ENCODE assay signal across 7 mouse cellular contexts in the genomic region with DNA sequence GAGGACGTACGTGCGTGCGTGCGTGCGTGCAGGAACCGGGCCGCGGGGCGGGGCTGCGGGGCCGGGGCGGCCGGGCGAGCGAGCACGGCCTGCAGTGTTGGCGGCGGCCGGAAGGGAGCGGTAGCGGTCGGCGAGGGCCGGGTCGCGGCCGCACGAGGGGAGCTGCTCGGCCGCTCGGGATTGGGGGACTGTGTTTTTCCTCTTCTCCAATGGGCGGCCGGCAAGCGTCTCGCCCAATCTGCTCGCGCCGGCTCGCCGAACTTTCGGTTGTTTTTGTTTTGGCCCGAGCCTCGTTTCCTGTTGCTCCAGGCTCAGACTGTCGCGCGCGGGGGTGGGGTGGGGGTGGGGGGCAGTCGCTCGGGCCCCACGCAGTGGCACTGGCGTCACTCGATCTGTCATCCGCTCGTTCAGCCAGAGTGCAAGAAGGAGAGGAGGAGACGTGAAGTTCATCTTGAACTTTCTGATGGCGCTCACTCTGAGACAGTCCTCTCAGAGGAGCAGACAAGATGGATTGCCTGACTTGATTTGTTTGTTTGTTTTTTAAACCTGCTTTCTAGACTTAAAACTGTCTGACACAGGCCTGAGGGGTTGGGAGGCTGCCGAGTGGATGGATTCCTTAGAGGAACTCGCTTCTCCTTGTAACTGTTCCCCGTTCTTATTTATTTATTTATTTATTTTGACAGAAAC. TPM values are rescaled to one million over a fixed set of nuclear protein-coding genes. Genes with fewer than 3 reads are reported as not detected.
DNase-seq lines count a peak whose midpoint lies in the region.

No protein-coding gene starts in this region.

- DNase-seq in adipocyte (ENCODE audit: low spot score): peak; percentile 95
- DNase-seq in cerebellum, postnatal 4 days (ENCODE audit: low spot score in 2 of 2): peak; percentile 86 to 98
- peak; percentile 86 to 90 for DNase-seq in gastrocnemius, adult 8-10 months (ENCODE audit: low spot score in 2 of 2)
- DNase-seq in induced T-regulatory cell, adult 2 months (ENCODE audit: low read depth): peak; percentile 97
- peak; percentile 93 for DNase-seq in left cerebral cortex, postnatal 4 days
- DNase-seq in midbrain, embryonic 10.5 days (ENCODE audit: low spot score): peak; percentile 94
- peak; percentile 92 for DNase-seq in right cerebral cortex, postnatal 4 days

- WGBS in midbrain, embryonic 10.5 days: 3% methylated on average over 48 of the region's 60 CpGs

- H3K27ac ChIP-seq in midbrain, embryonic 10.5 days (replicated peaks): peak overlapping the region; percentile 100

- no peaks in the 10 kb centered on the region for H3K9me3 ChIP-seq in midbrain, embryonic 10.5 days (replicated peaks)

- intact Hi-C loops in left cerebral cortex, postnatal 4 days (cut with DNase I): no loop called here

- H3K36me3 ChIP-seq in midbrain, embryonic 10.5 days: peaks cover 25% of the 10 kb centered on the region

- peaks cover 6% of the 10 kb centered on the region; the same call in 1 of the 2 replicates for H3K27me3 ChIP-seq in midbrain, embryonic 10.5 days (ENCODE audit: low read depth, poor library complexity, severe bottlenecking)

- H3K4me3 ChIP-seq in midbrain, embryonic 10.5 days: peak overlapping the region; percentile 88

- H3K4me1 ChIP-seq in midbrain, embryonic 10.5 days: peaks cover 25% of the 10 kb centered on the region

RNA-seq across cellular contexts. Expression of a gene that starts 1.6 kb away (rescaled TPM):
- 10 to 100 TPM; 15.5 to 21.3 (median 18.6) TPM for total RNA-seq in gastrocnemius, adult 8-10 months (2022)
- total RNA-seq in left cerebral cortex, postnatal 4 days (2021): 10 to 100 TPM; 89.1 to 90.7 TPM
- polyA plus RNA-seq in midbrain, embryonic 10.5 days (2016; fragmentation: Nextera tagmentation; extraction: Ambion mirVana): 29.7 and 38.3 TPM in 2 replicates

Comparison
In these comparisons a context has a peak if more than half of its experiments do, and no peak if none do; other contexts are left out.
1. Peak in every context shown above with its lines: DNase-seq, H3K4me3 ChIP-seq and H3K27ac ChIP-seq.
2. RNA of a gene that starts 1.6 kb away (total RNA-seq): 89.1 to 90.7 TPM in left cerebral cortex, postnatal 4 days; 15.5 to 21.3 TPM in gastrocnemius, adult 8-10 months; every median in the first group is over 4 times any median in the second.